Mouse (Mus musculus): Measurements from ENCODE around the gene Tada3.

- TF ChIP-seq ZKSCAN1 (IDR thresholded peaks at IDR 0.05; ENCODE audit: low read depth, low read length) (no peak), CTCF (IDR thresholded peaks at IDR 0.05 in 2 of 3, conservative IDR thresholded peaks at IDR 0.05 in 1 of 3; ENCODE audit: control insufficient read depth in 1 of 3, insufficient read depth in 1 of 3, low read depth in 2 of 3, low read length in 3 of 3, poor library complexity in 1 of 3, severe bottlenecking in 1 of 3) (no peak), USF1 (IDR thresholded peaks at IDR 0.05; ENCODE audit: low read depth, low read length) (no peak)
Observed at GRCm38 (mm10) chr6:113396270-113397030, 18.8 kb upstream of the Tada3 start.
